Mouse (Mus musculus) brain, embryonic 14.5 days (tissue): ENCODE results near the gene Ms4a12.

ENCODE experiments used
- CTCF ChIP-seq: fragments of 200-500 bp; IDR thresholded peaks from 2 replicates; pipeline ENCODE4 v1.5.1; 2012; ENCODE audit warnings: inconsistent platforms, mild to moderate bottlenecking, moderate library complexity, borderline replicate concordance; ENCODE audit not compliant: insufficient read depth, insufficient read length; ENCODE audit errors: extremely low read depth
- POLR2A ChIP-seq: fragments of 200-500 bp; IDR thresholded peaks from 2 replicates; pipeline ENCODE4 v1.6.1; 2012; ENCODE audit warnings: mild to moderate bottlenecking, inconsistent platforms, borderline replicate concordance; ENCODE audit not compliant: poor library complexity, insufficient read depth, insufficient read length, severe bottlenecking; ENCODE audit errors: extremely low read depth

- no peak for TF ChIP-seq POLR2A
- no peak for TF ChIP-seq CTCF
These were observed 32.4 kb upstream of the Ms4a12 start for GRCm38 (mm10) chr19:11264602-11265185.
